Mouse (Mus musculus): ENCODE measurements around the gene Rpl10. TPM values are rescaled to one million over a fixed set of nuclear protein-coding genes. Genes with fewer than 3 reads are reported as not detected.

The Rpl10 gene
- polyA plus RNA-seq, 2 experiments, result 522 to 1,216 TPM

- TF ChIP-seq EP300 (IDR thresholded peaks at IDR 0.05; ENCODE audit: low read depth) (no peak), CTCF (IDR thresholded peaks at IDR 0.05; ENCODE audit: low read depth) (no peak)
- H3K4me3 ChIP-seq (ENCODE audit: insufficient read depth in 1 of 2, low read depth in 2 of 2, low read length in 2 of 2), result no peak overlapping the region
- peaks cover 3 to 9% of the 10 kb centered on the region in 2 experiments; a peak in 3 of 4 replicates for H3K4me1 ChIP-seq (replicated peaks; ENCODE audit: control insufficient read depth in 2 of 2, insufficient read depth in 2 of 2, low read length in 1 of 2)
- ATAC-seq (ENCODE audit: insufficient read depth) (no peak), DNase-seq (ENCODE audit: low read depth in 3 of 3, low spot score in 3 of 3) (no peak)
- no peak overlapping the region for H3K4me2 ChIP-seq (ENCODE audit: low read depth)
- peaks cover 10% of the 10 kb centered on the region; the same call in 1 of the 2 replicates for H3K36me3 ChIP-seq (replicated peaks; ENCODE audit: control insufficient read depth, insufficient read depth, low read depth)
- no peaks in the 10 kb centered on the region for H3K9me3 ChIP-seq (ENCODE audit: control insufficient read depth, low read length)
- H3K9ac ChIP-seq (replicated peaks), result no peak overlapping the region
- WGBS (ENCODE audit: insufficient replicate concordance), result 23% methylated on average over 10 of the region's 10 CpGs
- H3K27me3 ChIP-seq (ENCODE audit: control insufficient read depth, insufficient read depth, low read length), result no peaks in the 10 kb centered on the region
- no peak overlapping the region for H3K27ac ChIP-seq
These were observed 3.1 kb downstream of the Rpl10 start for GRCm38 (mm10) chrX:74273422-74274322.

- Histone ChIP-seq H3K4me3 (ENCODE audit: insufficient read depth in 1 of 2, low read depth in 2 of 2, low read length in 2 of 2) (no peak overlapping the region), H3K9ac (replicated peaks) (no peak overlapping the region), H3K27ac (no peak overlapping the region), H3K36me3 (replicated peaks; ENCODE audit: control insufficient read depth, insufficient read depth, low read depth) (peaks cover 3% of the 10 kb centered on the region; the same call in 1 of the 2 replicates), H3K9me3 (ENCODE audit: control insufficient read depth, low read length) (no peaks in the 10 kb centered on the region), H3K4me2 (ENCODE audit: low read depth) (no peak overlapping the region), H3K27me3 (ENCODE audit: control insufficient read depth, insufficient read depth, low read length) (no peaks in the 10 kb centered on the region), H3K4me1 (replicated peaks; ENCODE audit: control insufficient read depth in 2 of 2, insufficient read depth in 2 of 2, low read length in 1 of 2) (peaks cover 0 to 8% of the 10 kb centered on the region in 2 experiments; a peak in 1 of 4 replicates)
- no peak for ATAC-seq (ENCODE audit: insufficient read depth)
- DNase-seq (ENCODE audit: low read depth in 3 of 3, low spot score in 3 of 3), result no peak
- WGBS (ENCODE audit: insufficient replicate concordance), result 59% methylated on average over 8 of the region's 8 CpGs
- TF ChIP-seq EP300 (IDR thresholded peaks at IDR 0.05; ENCODE audit: low read depth) (no peak), CTCF (IDR thresholded peaks at IDR 0.05; ENCODE audit: low read depth) (no peak)
These were observed 7.3 kb downstream of the Rpl10 start for GRCm38 (mm10) chrX:74277916-74278315.

DNA sequence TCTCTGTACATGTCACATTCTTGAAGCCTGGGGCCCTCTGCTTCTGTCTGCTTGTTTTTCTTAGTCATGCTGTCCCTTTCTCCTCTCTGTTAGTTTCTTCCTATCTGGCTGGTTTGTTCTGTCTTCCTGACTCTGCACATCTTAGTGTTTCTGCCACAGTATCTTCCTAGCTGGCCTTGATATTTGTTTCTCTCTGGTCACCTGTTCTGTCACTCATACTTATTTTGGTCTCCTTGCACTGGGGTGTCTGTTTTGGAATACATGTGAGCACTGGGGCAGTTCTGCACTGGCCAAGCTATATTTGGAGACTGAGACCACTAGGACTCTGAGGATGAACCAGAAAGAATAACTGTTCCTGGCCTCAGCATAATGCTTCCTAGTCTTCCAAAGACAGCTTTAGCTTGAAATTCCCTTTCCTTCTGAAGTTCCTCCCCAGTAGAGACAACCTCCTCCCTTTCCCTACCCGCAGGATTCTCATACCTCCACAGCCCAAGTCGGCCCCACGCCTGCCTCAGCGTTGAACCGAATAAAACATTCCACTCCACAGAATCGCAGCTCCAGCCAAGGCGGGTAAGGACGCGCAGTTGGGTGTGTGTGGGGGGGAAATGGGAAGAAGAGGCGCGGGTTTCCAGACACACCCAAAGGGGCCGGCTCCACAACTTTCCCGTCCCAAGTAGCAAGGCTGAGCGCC is 10.6 kb downstream of the Rpl10 start:
- Histone ChIP-seq H3K4me1 (replicated peaks; ENCODE audit: control insufficient read depth in 2 of 2, insufficient read depth in 2 of 2, low read length in 1 of 2) (peaks cover 0 to 12% of the 10 kb centered on the region in 2 experiments; a peak in 3 of 4 replicates), H3K4me3 (ENCODE audit: insufficient read depth in 1 of 2, low read depth in 2 of 2, low read length in 2 of 2) (peak overlapping the region; percentile 65 to 82), H3K9me3 (ENCODE audit: control insufficient read depth, low read length) (no peaks in the 10 kb centered on the region), H3K36me3 (replicated peaks; ENCODE audit: control insufficient read depth, insufficient read depth, low read depth) (no peaks in the 10 kb centered on the region), H3K4me2 (ENCODE audit: low read depth) (peak overlapping the region; percentile 91), H3K27me3 (ENCODE audit: control insufficient read depth, insufficient read depth, low read length) (no peaks in the 10 kb centered on the region), H3K27ac (peak overlapping the region; percentile 88), H3K9ac (replicated peaks) (peak overlapping the region; percentile 78)
- WGBS (ENCODE audit: insufficient replicate concordance), result 7% methylated on average over 14 of the region's 14 CpGs
- TF ChIP-seq CTCF (IDR thresholded peaks at IDR 0.05; ENCODE audit: low read depth) (no peak), EP300 (IDR thresholded peaks at IDR 0.05; ENCODE audit: low read depth) (no peak)
- ATAC-seq (ENCODE audit: insufficient read depth), result no peak
- no peak for DNase-seq (ENCODE audit: low read depth in 3 of 3, low spot score in 3 of 3)

- Histone ChIP-seq H3K4me1 (replicated peaks; ENCODE audit: control insufficient read depth in 2 of 2, insufficient read depth in 2 of 2, low read length in 1 of 2) (peaks cover 0 to 12% of the 10 kb centered on the region in 2 experiments; a peak in 3 of 4 replicates), H3K9me3 (ENCODE audit: control insufficient read depth, low read length) (no peaks in the 10 kb centered on the region), H3K27me3 (ENCODE audit: control insufficient read depth, insufficient read depth, low read length) (no peaks in the 10 kb centered on the region), H3K9ac (replicated peaks) (peak within 1 kb of the TSS; percentile 78), H3K4me3 (ENCODE audit: insufficient read depth in 1 of 2, low read depth in 2 of 2, low read length in 2 of 2) (peak within 1 kb of the TSS; percentile 65 to 99), H3K27ac (peak within 1 kb of the TSS; percentile 88), H3K4me2 (ENCODE audit: low read depth) (peak within 1 kb of the TSS; percentile 91), H3K36me3 (replicated peaks; ENCODE audit: control insufficient read depth, insufficient read depth, low read depth) (no peaks in the 10 kb centered on the region)
- DNase-seq (ENCODE audit: low read depth in 3 of 3, low spot score in 3 of 3) (peak; percentile 85 to 87 (median 85)), ATAC-seq (ENCODE audit: insufficient read depth) (peak; percentile 95)
- 9% methylated on average over 16 of the region's 16 CpGs for WGBS (ENCODE audit: insufficient replicate concordance)
- TF ChIP-seq CTCF (IDR thresholded peaks at IDR 0.05; ENCODE audit: low read depth) (peak; percentile 51), EP300 (IDR thresholded peaks at IDR 0.05; ENCODE audit: low read depth) (no peak)
These were observed 11.3 kb downstream of the Rpl10 start, which contains the start of the genes Taz and Dnase1l1 for GRCm38 (mm10) chrX:74281732-74282394. TSS of gene Taz (plus strand) at chrX:74281912. TSS of gene Dnase1l1 (minus strand) at chrX:74282337.
